Mouse (Mus musculus) CH12.LX (cell line): ENCODE measurements around the gene Pde8b.

Source experiments
- EP300 ChIP-seq: IDR thresholded peaks from 2 replicates; pipeline ENCODE4 v1.6.1; 2011; ENCODE audit warnings: low read length, improper control_type of control experiment
- KAT2A ChIP-seq: IDR thresholded peaks from 2 replicates; pipeline ENCODE4 v1.6.1; 2012; ENCODE audit warnings: low read length, improper control_type of control experiment, inconsistent platforms; ENCODE audit not compliant: insufficient replicate concordance
- ZKSCAN1 ChIP-seq: IDR thresholded peaks from 2 replicates; pipeline ENCODE4 v1.6.1; 2012; ENCODE audit warnings: low read depth, inconsistent platforms, low read length, improper control_type of control experiment, borderline replicate concordance

- TF ChIP-seq EP300 (no peak), KAT2A (no peak), ZKSCAN1 (no peak)
These were observed 14.6 kb upstream of the Pde8b start for GRCm38 (mm10) chr13:95264691-95265090.
